Mouse (Mus musculus): ENCODE measurements around the gene Gtf3c5. TPM values are rescaled to one million over a fixed set of nuclear protein-coding genes. Genes with fewer than 3 reads are reported as not detected.
A peak's percentile ranks its signal among the peaks of the same experiment; 100 is the strongest.

Gtf3c5 gene
- polyA plus RNA-seq, 1 experiment, result 14.5 TPM

DNA sequence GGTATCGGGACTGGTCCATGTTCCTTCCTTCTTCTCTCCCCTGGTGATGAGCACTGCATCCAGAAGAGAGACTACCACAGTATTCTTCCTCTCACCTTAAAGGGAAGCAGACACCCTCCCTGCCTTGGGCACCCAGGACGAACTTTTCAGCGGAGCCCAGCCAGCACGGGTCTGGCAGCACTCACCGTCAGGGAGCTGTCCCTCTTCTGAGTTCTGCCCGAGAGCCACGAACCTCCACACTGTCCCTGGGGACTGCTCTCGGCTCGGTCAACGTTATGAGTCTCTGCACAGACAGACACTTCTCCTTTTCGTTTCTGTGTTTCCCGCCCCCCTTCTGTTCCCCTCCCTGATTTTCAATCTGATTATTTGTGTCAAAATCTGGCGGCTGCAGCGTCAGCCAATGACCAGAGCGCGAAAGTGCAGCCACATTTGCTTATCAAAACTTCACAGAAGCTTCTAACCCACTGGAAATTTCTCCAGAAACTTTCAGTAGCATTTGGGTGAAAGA, 38.2 kb upstream of the Gtf3c5 start, which contains the start of gene Gfi1b:
Gfi1b (minus strand) TSS at position 319 of the 508 bp plus-strand sequence.
- Histone ChIP-seq H3K4me3 (replicated peaks; ENCODE audit: control insufficient read depth, low read depth, low read length) (peak within 1 kb of the TSS; percentile 64), H3K4me1 (ENCODE audit: control insufficient read depth, insufficient read depth, low read length) (peaks cover 4% of the 10 kb centered on the region; the same call in 1 of the 2 replicates)
- WGBS, result 2% methylated on average over 16 of the region's 16 CpGs

DNA sequence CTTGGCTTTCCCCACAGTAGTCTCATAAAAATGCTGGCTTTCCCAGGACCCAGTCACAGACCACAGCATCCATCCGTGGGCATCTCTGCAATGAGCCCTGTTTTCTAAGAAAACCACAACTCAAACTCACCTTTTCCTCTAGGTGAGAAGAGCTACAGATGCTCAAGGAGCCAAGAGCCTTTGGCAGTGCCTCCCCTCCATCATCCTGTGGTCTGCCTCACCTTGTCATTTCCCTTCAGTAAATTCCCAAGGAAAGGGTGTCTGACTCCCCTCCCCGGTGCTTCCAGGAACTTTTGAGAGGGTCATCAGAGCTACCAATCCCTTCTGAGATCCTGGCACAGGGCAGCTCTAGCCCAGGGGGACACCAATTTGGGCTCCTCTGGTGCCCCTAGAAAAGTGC, 37.6 kb upstream of the Gtf3c5 start:
- Histone ChIP-seq H3K27ac (ENCODE audit: control insufficient read depth, insufficient read depth, low read depth, low read length, poor library complexity) (peak overlapping the region; percentile 74), H3K4me3 (replicated peaks; ENCODE audit: control insufficient read depth, low read depth, low read length) (peak overlapping the region; percentile 64), H3K4me1 (ENCODE audit: control insufficient read depth, insufficient read depth, low read length) (peaks cover 4% of the 10 kb centered on the region; the same call in 1 of the 2 replicates)
- 8% methylated on average over 2 of the region's 2 CpGs for WGBS
- TF ChIP-seq CTCF (IDR thresholded peaks at IDR 0.05; ENCODE audit: control insufficient read depth, insufficient read depth, low read length) (no peak), POLR2A (IDR thresholded peaks at IDR 0.05; ENCODE audit: borderline replicate concordance, control insufficient read depth, low read depth, low read length) (no peak)

More for the DNA sequence above, 38.2 kb upstream of the Gtf3c5 start, which contains the start of gene Gfi1b:
- H3K27ac ChIP-seq (ENCODE audit: control insufficient read depth, insufficient read depth, low read depth, low read length, poor library complexity), result peak within 1 kb of the TSS; percentile 74
- TF ChIP-seq POLR2A (IDR thresholded peaks at IDR 0.05; ENCODE audit: borderline replicate concordance, control insufficient read depth, low read depth, low read length) (peak; percentile 76), CTCF (IDR thresholded peaks at IDR 0.05; ENCODE audit: control insufficient read depth, insufficient read depth, low read length) (no peak)

DNA sequence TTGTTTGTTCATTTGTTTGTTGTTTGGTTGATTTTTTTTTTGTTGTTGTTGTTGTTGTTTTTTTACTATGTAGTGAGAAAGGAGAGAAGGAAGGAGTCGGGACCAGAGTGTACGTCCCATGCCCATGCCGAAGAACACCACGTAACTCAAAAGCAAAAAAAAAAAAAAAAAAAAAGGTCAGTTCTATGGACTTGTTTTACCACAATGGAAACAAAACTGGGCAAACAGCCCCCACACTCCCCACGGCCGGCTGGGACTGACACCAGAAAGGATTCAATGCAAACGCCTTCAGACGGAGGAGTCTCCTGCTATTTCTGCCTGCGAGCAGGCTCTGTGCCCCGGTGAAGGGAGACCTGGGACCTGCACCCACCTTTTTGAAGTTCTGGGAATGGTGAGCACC, 37.0 kb upstream of the Gtf3c5 start:
- no peak for TF ChIP-seq CTCF (IDR thresholded peaks at IDR 0.05; ENCODE audit: control insufficient read depth, insufficient read depth, low read length)
- no peak for TF ChIP-seq POLR2A (IDR thresholded peaks at IDR 0.05; ENCODE audit: borderline replicate concordance, control insufficient read depth, low read depth, low read length)
- 41% methylated on average over 10 of the region's 10 CpGs for WGBS
- Histone ChIP-seq H3K27ac (ENCODE audit: control insufficient read depth, insufficient read depth, low read depth, low read length, poor library complexity) (peak overlapping the region; percentile 74), H3K4me1 (ENCODE audit: control insufficient read depth, insufficient read depth, low read length) (peaks cover 4% of the 10 kb centered on the region; the same call in 1 of the 2 replicates), H3K4me3 (replicated peaks; ENCODE audit: control insufficient read depth, low read depth, low read length) (peak overlapping the region; percentile 64)

DNA sequence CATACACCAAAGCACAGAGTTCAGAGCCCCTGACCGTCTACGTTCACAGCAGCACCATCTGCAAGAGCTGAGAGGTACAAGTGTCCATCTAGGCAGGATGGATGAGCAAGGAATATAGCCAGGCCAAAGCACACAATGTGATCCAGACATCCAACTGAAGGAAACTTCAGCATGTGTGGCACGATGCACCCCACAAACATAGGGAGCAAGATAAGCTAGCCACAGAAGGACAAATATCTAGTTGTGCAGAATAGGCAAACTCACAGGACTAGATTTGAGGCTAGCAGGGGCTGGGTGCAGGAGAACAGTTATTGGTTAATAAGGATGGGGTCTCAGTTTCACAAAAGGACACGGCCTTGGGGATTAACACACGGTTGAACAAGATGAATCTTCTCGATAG, 35.8 kb upstream of the Gtf3c5 start:
- 53% methylated on average over 6 of the region's 6 CpGs for WGBS
- peaks cover 4% of the 10 kb centered on the region; the same call in 1 of the 2 replicates for H3K4me1 ChIP-seq (ENCODE audit: control insufficient read depth, insufficient read depth, low read length)
- TF ChIP-seq CTCF (IDR thresholded peaks at IDR 0.05; ENCODE audit: control insufficient read depth, insufficient read depth, low read length) (no peak), POLR2A (IDR thresholded peaks at IDR 0.05; ENCODE audit: borderline replicate concordance, control insufficient read depth, low read depth, low read length) (no peak)
- H3K27ac ChIP-seq (ENCODE audit: control insufficient read depth, insufficient read depth, low read depth, low read length, poor library complexity), result peak overlapping the region; percentile 43; the same call in 1 of the 2 replicates
- H3K4me3 ChIP-seq (replicated peaks; ENCODE audit: control insufficient read depth, low read depth, low read length), result peak overlapping the region; percentile 57

DNA sequence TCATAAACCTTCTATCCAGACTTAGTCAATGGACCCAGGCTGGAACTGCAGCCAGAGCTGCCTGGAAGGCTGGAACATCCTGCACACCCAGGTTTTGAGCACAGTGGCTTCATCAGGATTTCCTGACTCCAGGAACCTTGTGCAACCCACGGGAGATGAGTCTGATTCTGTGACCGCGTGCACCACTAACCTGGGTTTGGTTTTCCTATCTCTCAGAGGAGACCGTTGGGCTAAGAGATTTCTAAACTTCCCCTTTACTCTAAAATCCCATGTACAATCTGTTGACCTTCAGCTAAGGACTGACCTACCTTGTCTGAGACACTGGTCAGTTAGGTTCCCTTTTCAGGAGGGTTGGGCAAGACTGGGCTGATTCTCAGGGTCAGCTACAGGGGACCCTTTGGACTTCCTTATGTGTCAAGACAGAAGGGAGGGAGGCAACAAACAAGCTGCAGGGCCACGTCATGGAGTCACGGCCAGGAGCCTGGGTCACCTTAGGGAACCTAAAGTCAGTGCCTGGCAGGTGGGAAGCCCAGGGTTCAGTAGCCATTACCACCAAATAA, 35.3 kb upstream of the Gtf3c5 start:
- TF ChIP-seq POLR2A (IDR thresholded peaks at IDR 0.05; ENCODE audit: borderline replicate concordance, control insufficient read depth, low read depth, low read length) (no peak), CTCF (IDR thresholded peaks at IDR 0.05; ENCODE audit: control insufficient read depth, insufficient read depth, low read length) (no peak)
- Histone ChIP-seq H3K27ac (ENCODE audit: control insufficient read depth, insufficient read depth, low read depth, low read length, poor library complexity) (peak overlapping the region; percentile 43), H3K4me1 (ENCODE audit: control insufficient read depth, insufficient read depth, low read length) (peaks cover 4% of the 10 kb centered on the region; the same call in 1 of the 2 replicates), H3K4me3 (replicated peaks; ENCODE audit: control insufficient read depth, low read depth, low read length) (peak overlapping the region; percentile 57)
- 14% methylated on average over 6 of the region's 6 CpGs for WGBS

DNA sequence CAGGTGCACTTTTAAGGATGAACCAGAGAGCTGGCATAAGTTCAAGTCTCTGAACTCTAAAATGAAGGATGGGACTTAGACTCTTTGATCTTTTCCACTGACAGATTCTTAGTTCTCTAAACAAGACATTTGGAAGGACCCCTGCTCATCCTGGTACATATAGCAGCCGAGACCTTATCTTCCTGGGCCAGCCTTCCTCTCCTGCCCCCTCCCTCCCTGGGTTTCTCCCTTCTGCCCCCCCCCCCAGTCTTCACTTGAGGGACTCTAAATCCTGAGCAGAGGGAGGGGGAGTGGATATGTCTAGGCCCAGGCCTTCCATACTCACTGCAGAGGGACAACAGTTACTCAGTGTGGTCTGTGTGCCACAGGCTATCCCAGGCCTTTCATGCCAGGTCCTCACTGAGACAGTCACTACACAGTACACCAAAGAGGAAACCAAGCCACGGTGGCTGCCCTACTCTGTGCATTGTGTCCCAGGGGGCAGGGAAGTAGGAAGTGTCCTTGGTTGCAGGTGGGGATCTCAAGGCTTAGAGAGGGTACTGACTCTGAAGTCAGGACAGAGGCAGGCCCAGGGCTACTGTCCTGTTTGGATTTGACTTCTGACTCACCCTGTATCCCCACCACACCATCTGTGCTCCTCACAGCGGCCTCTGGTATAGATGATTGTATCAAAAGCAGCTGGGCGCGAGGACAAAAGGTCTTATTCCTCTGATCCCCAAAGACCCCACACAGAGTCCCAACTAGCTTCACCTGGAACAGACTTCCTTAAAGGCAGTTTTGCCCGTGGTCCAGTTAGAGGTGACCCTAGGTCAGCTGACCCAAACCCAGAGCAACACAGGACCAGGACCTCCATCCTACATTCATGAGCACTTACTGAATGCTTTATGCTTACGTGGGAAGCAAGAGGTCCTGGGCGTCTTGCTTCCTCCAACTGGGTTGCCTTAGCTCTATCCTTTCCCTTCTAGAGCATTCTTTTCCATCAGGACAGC, 34.2 kb upstream of the Gtf3c5 start:
- no peak for TF ChIP-seq POLR2A (IDR thresholded peaks at IDR 0.05; ENCODE audit: borderline replicate concordance, control insufficient read depth, low read depth, low read length)
- no peak for TF ChIP-seq CTCF (IDR thresholded peaks at IDR 0.05; ENCODE audit: control insufficient read depth, insufficient read depth, low read length)
- Histone ChIP-seq H3K27ac (ENCODE audit: control insufficient read depth, insufficient read depth, low read depth, low read length, poor library complexity) (peak overlapping the region; percentile 88), H3K4me3 (replicated peaks; ENCODE audit: control insufficient read depth, low read depth, low read length) (peak overlapping the region; percentile 19), H3K4me1 (ENCODE audit: control insufficient read depth, insufficient read depth, low read length) (peaks cover 4% of the 10 kb centered on the region; the same call in 1 of the 2 replicates)
- WGBS, result 53% methylated on average over 8 of the region's 8 CpGs

DNA sequence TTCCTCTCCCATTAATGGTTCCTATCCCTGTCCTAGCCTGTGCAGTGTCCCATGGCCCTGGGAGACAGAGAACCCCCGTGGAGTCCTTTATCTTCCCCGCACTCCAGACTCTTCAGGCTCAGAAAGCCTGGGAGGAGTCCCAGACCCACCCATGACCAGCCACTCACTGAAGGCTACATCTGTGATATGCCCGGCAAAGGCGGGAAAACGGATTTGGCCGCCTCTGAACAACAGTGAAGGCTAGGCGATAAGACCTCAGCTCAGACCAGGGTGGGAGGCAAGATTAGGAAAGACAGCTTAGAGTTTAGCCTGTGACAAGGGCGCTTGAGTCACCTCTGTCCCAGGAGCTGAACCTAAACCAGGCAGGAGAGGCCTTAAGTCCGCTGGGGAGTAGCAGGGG, 33.3 kb upstream of the Gtf3c5 start:
- Histone ChIP-seq H3K27ac (ENCODE audit: control insufficient read depth, insufficient read depth, low read depth, low read length, poor library complexity) (peak overlapping the region; percentile 88), H3K4me3 (replicated peaks; ENCODE audit: control insufficient read depth, low read depth, low read length) (peak overlapping the region; percentile 40), H3K4me1 (ENCODE audit: control insufficient read depth, insufficient read depth, low read length) (peaks cover 4% of the 10 kb centered on the region; the same call in 1 of the 2 replicates)
- WGBS, result 68% methylated on average over 9 of the region's 9 CpGs
- TF ChIP-seq CTCF (IDR thresholded peaks at IDR 0.05; ENCODE audit: control insufficient read depth, insufficient read depth, low read length) (no peak), POLR2A (IDR thresholded peaks at IDR 0.05; ENCODE audit: borderline replicate concordance, control insufficient read depth, low read depth, low read length) (no peak)

DNA sequence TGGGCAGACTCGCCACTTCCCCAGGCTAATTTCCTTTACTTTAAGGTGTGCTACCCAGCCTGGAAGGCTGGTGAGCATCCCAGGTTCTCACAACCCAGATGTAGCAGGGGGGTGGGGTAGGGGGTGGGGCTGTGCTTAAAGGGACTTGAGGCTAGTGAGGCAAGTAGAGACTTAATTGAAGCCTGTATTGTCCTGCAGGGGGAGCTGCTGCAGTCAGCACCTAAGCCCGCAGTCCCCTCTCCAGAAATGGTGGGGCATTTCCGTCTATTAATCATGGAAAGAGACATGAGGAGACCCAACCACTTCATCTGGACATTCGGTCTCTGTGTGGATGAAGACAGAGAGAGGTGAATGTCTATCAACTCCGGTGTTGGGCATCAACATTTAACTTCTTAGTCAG, 32.8 kb upstream of the Gtf3c5 start:
- 54% methylated on average over 5 of the region's 5 CpGs for WGBS
- peaks cover 4% of the 10 kb centered on the region; the same call in 1 of the 2 replicates for H3K4me1 ChIP-seq (ENCODE audit: control insufficient read depth, insufficient read depth, low read length)

More for the DNA sequence above, 32.8 kb upstream of the Gtf3c5 start:
- Histone ChIP-seq H3K27ac (ENCODE audit: control insufficient read depth, insufficient read depth, low read depth, low read length, poor library complexity) (peak overlapping the region; percentile 88), H3K4me3 (replicated peaks; ENCODE audit: control insufficient read depth, low read depth, low read length) (no peak overlapping the region)
- TF ChIP-seq CTCF (IDR thresholded peaks at IDR 0.05; ENCODE audit: control insufficient read depth, insufficient read depth, low read length), result peak; percentile 59
- no peak for TF ChIP-seq POLR2A (IDR thresholded peaks at IDR 0.05; ENCODE audit: borderline replicate concordance, control insufficient read depth, low read depth, low read length)
